8 mouse cellular contexts compared by ENCODE assay signal in the genomic region with DNA sequence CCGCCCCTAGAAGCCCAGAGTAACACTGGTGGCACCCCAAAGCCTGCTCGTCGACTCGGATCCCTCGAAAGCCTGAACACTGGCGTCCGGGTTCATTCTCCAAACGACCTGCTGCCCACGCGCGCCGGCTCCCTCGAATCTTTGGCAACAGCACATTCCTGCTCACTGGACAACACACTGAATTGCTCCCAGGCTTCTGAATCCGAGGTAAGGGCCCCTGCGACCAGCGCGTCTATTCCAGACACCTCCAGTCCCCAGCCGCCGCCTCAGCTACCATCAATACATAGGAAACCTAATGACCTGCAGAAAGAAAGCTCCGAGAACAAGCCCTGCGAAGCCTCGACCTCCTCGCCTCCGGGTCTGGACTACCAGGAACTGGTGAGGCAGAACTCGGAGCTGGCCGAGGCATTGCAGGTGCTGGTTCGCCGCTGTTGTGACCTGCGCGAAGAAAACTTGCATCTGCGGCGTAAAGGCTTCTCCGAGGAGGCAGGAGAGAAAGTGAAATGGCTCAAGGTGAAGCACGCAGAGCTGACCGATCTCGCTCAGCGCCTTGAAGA. TPM values are rescaled to one million over a fixed set of nuclear protein-coding genes. Genes with fewer than 3 reads are reported as not detected.
DNase-seq lines count a peak whose midpoint lies in the region; ATAC-seq and TF ChIP-seq lines count a peak whose summit lies in the region.

No protein-coding gene starts in this region.

- H3K27ac ChIP-seq in heart, embryonic 10.5 days: peak overlapping the region; percentile 81
- H3K27ac ChIP-seq in hindbrain, embryonic 11.5 days (ENCODE audit: low read depth, low read length): peak overlapping the region; percentile 89
- H3K27ac ChIP-seq in lung, embryonic 15.5 days: peak overlapping the region; percentile 12; the same call in 1 of the 2 replicates
- no peak overlapping the region; the same call in 1 of the 2 replicates for H3K27ac ChIP-seq in stomach, postnatal 0 days (replicated peaks)

- peak overlapping the region; percentile 79 for H3K4me3 ChIP-seq in heart, embryonic 10.5 days
- peak overlapping the region; percentile 43 for H3K4me3 ChIP-seq in hindbrain, embryonic 11.5 days (ENCODE audit: low read depth, low read length)
- peak overlapping the region; percentile 51 for H3K4me3 ChIP-seq in lung, embryonic 15.5 days
- peak overlapping the region; percentile 57 for H3K4me3 ChIP-seq in stomach, postnatal 0 days (ENCODE audit: low read depth, low read length)

- intact Hi-C loops in heart, postnatal 14 days (cut with DNase I): loop anchor here (5.0 kb wide), 1 partner anchor 62 kb away; a partner anchor contains a TSS

- no peaks in the 10 kb centered on the region for H3K9me3 ChIP-seq in heart, embryonic 10.5 days
- H3K9me3 ChIP-seq in hindbrain, embryonic 11.5 days (ENCODE audit: control insufficient read depth, low read length): no peaks in the 10 kb centered on the region
- no peaks in the 10 kb centered on the region for H3K9me3 ChIP-seq in lung, embryonic 15.5 days
- H3K9me3 ChIP-seq in stomach, postnatal 0 days (ENCODE audit: control insufficient read depth, low read length): no peaks in the 10 kb centered on the region

- TF ChIP-seq EP300 in stomach, postnatal 0 days (optimal IDR thresholded peaks at IDR 0.05): no peak

- no peaks in the 10 kb centered on the region for H3K36me3 ChIP-seq in heart, embryonic 10.5 days
- H3K36me3 ChIP-seq in hindbrain, embryonic 11.5 days (ENCODE audit: control insufficient read depth, insufficient read depth, low read length): no peaks in the 10 kb centered on the region
- no peaks in the 10 kb centered on the region for H3K36me3 ChIP-seq in lung, embryonic 15.5 days
- H3K36me3 ChIP-seq in stomach, postnatal 0 days (ENCODE audit: control insufficient read depth, insufficient read depth, low read length): no peaks in the 10 kb centered on the region

- 3% methylated on average over 37 of the region's 37 CpGs for WGBS in heart, embryonic 10.5 days
- WGBS in hindbrain, embryonic 11.5 days: 3% methylated on average over 37 of the region's 37 CpGs
- WGBS in lung, embryonic 15.5 days: 1% methylated on average over 37 of the region's 37 CpGs
- WGBS in stomach, postnatal 0 days: 1% methylated on average over 37 of the region's 37 CpGs

- DNase-seq in heart, embryonic 10.5 days (ENCODE audit: low spot score): no peak
- no peak for DNase-seq in heart, postnatal 14 days
- DNase-seq in thymus, postnatal 14 days: peak; percentile 48
- DNase-seq in thymus, postnatal 36 days: no peak
- no peak for DNase-seq in hindbrain, embryonic 11.5 days (ENCODE audit: low spot score)
- DNase-seq in stomach, postnatal 0 days (ENCODE audit: low spot score): no peak
- DNase-seq in cerebellum, adult 11 months: no peak

- H3K4me1 ChIP-seq in heart, embryonic 10.5 days: peaks cover 26% of the 10 kb centered on the region
- H3K4me1 ChIP-seq in hindbrain, embryonic 11.5 days (replicated peaks; ENCODE audit: control insufficient read depth, insufficient read depth, low read length): peaks cover 9% of the 10 kb centered on the region
- H3K4me1 ChIP-seq in lung, embryonic 15.5 days: peaks cover 20% of the 10 kb centered on the region
- peaks cover 5% of the 10 kb centered on the region; the same call in 1 of the 2 replicates for H3K4me1 ChIP-seq in stomach, postnatal 0 days (replicated peaks; ENCODE audit: control insufficient read depth, insufficient read depth)

- peak overlapping the region; percentile 77; the same call in 1 of the 2 replicates for H3K9ac ChIP-seq in hindbrain, embryonic 11.5 days (ENCODE audit: low read depth, low read length)
- H3K9ac ChIP-seq in lung, embryonic 15.5 days: peak overlapping the region; percentile 23
- H3K9ac ChIP-seq in stomach, postnatal 0 days (ENCODE audit: low read length): peak overlapping the region; percentile 61

- H3K27me3 ChIP-seq in heart, embryonic 10.5 days (ENCODE audit: insufficient read depth, poor library complexity, severe bottlenecking): peaks cover 48% of the 10 kb centered on the region
- H3K27me3 ChIP-seq in hindbrain, embryonic 11.5 days (ENCODE audit: control insufficient read depth, insufficient read depth, low read length): no peaks in the 10 kb centered on the region
- peaks cover 50% of the 10 kb centered on the region for H3K27me3 ChIP-seq in lung, embryonic 15.5 days
- H3K27me3 ChIP-seq in stomach, postnatal 0 days (ENCODE audit: control insufficient read depth, insufficient read depth, low read length): no peaks in the 10 kb centered on the region

- peak overlapping the region; percentile 86 for H3K4me2 ChIP-seq in hindbrain, embryonic 11.5 days (replicated peaks; ENCODE audit: low read depth, low read length)
- H3K4me2 ChIP-seq in lung, embryonic 15.5 days: peak overlapping the region; percentile 99
- peak overlapping the region; percentile 100 for H3K4me2 ChIP-seq in stomach, postnatal 0 days (replicated peaks; ENCODE audit: low read depth)

- peak; percentile 18; the same call in 1 of the 2 replicates for ATAC-seq in hindbrain, embryonic 11.5 days (ENCODE audit: low FRiP score)
- ATAC-seq in lung, embryonic 15.5 days (ENCODE audit: borderline replicate concordance, extremely low read depth, low FRiP score, low TSS enrichment): peak; percentile 9; the same call in 1 of the 2 replicates
- no peak; the same call in 1 of the 2 replicates for ATAC-seq in stomach, postnatal 0 days (ENCODE audit: low FRiP score, low TSS enrichment)

- TF ChIP-seq CTCF in stomach, postnatal 0 days (IDR thresholded peaks at IDR 0.05; ENCODE audit: low read depth): no peak

RNA-seq across cellular contexts. Expression of a gene that starts 1.1 kb away (rescaled TPM):
- 0.28 and 0.49 TPM in 2 replicates for polyA plus RNA-seq in heart, embryonic 10.5 days (2016; fragmentation: Nextera tagmentation; extraction: Ambion mirVana)
- total RNA-seq in heart, postnatal 14 days (2021): under 1 TPM; 0.05 to 0.07 TPM
- polyA plus RNA-seq in hindbrain, embryonic 11.5 days (2014; fragmentation: Nextera tagmentation; extraction: Ambion mirVana): 0.78 and 1.0 TPM in 2 replicates
- 0.21 and 0.24 TPM in 2 replicates for polyA plus RNA-seq in lung, embryonic 15.5 days (2015; fragmentation: Nextera tagmentation; extraction: Ambion mirVana)
- 0.18 TPM in 2 replicates for polyA plus RNA-seq in stomach, postnatal 0 days (2015; fragmentation: Nextera tagmentation; extraction: Ambion mirVana)

RNA-seq across cellular contexts. Expression of a gene that starts 7.0 kb away (rescaled TPM):
- polyA plus RNA-seq in heart, embryonic 10.5 days (2016; fragmentation: Nextera tagmentation; extraction: Ambion mirVana): 341 and 377 TPM in 2 replicates
- total RNA-seq in heart, postnatal 14 days (2021): 100 to 1,000 TPM; 114 to 118 TPM
- polyA plus RNA-seq in hindbrain, embryonic 11.5 days (2014; fragmentation: Nextera tagmentation; extraction: Ambion mirVana): 415 and 422 TPM in 2 replicates
- 345 and 355 TPM in 2 replicates for polyA plus RNA-seq in lung, embryonic 15.5 days (2015; fragmentation: Nextera tagmentation; extraction: Ambion mirVana)
- 276 and 278 TPM in 2 replicates for polyA plus RNA-seq in stomach, postnatal 0 days (2015; fragmentation: Nextera tagmentation; extraction: Ambion mirVana)

RNA-seq across cellular contexts. Expression of a gene that starts 23.9 kb away (rescaled TPM):
- 8.6 and 10.6 TPM in 2 replicates for polyA plus RNA-seq in heart, embryonic 10.5 days (2016; fragmentation: Nextera tagmentation; extraction: Ambion mirVana)
- 1 to 10 TPM; 1.8 to 2.1 TPM for total RNA-seq in heart, postnatal 14 days (2021)
- polyA plus RNA-seq in hindbrain, embryonic 11.5 days (2014; fragmentation: Nextera tagmentation; extraction: Ambion mirVana): 7.9 and 8.7 TPM in 2 replicates
- 4.3 TPM in 2 replicates for polyA plus RNA-seq in lung, embryonic 15.5 days (2015; fragmentation: Nextera tagmentation; extraction: Ambion mirVana)
- 2.1 and 2.4 TPM in 2 replicates for polyA plus RNA-seq in stomach, postnatal 0 days (2015; fragmentation: Nextera tagmentation; extraction: Ambion mirVana)

Comparison
In these comparisons a context has a peak if more than half of its experiments do, and no peak if none do; other contexts are left out.
1. H3K9ac ChIP-seq: peak in every context shown above with its lines; median percentile 77 in hindbrain, embryonic 11.5 days; 61 in stomach, postnatal 0 days; 23 in lung, embryonic 15.5 days.